Mouse (Mus musculus) central nervous system, embryonic 14 days (tissue): ENCODE results near the gene Rspo1. TPM values are rescaled to one million over a fixed set of nuclear protein-coding genes. Genes with fewer than 3 reads are reported as not detected.

Source experiments
- polyA plus RNA-seq: library from polyadenylated mRNA; depleted of rRNA; stranded (reverse); fragments of >200 nt; gene quantifications from 2 replicates; pipeline ENCODE4 v1.2.3, GENCODE M21; 2012; rRNA removed

The Rspo1 gene
- 8.8 and 9.2 TPM in 2 replicates for polyA plus RNA-seq

GRCm38 (mm10) chr4:124985671-124986602 is at the start of gene Rspo1:
Gene Rspo1, plus strand, starts transcription at chr4:124986430.

DNA sequence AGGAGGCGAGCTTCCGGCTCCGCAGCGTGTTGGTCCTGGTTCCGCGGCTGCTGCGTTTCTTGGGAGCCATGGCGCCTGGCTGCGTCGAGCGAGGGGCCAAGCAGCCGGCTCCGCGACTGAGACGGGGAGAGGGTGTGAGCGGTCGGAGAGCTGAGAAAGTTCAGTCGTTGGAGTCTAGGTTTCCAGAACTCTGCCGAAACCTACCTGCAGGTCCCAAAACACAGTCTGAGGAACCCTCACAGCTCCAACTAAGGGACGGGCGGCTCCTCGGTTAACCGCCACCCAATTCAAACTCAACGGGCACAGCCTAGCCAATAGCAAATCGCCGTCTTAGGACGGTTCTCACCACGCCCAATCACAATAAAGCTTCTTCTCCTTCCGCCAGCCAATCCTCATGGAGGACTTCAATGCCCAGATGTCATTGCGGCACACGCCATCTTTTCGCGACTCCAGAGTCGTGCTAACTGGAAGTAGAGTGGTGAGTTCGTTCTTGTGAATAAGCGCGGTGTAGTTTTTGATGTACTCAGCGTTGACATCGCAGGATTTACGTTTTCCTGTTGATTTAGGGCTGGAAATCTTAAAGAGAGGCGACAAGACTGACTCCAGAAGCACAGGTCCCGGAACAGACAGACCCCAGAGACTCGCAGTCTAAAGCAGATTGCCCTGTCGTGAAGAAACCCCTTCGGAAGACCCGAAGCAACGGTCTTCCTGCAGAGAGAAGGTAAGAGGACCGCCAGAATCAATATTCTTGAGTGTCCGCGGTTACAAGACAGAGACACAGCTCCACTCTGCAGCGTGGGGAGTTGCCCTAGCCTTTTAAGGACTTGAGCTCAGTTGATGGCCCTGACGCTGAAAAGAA is 49.4 kb upstream of the Rspo1 start, which contains the start of gene 9930104L06Rik:
Gene 9930104L06Rik (plus strand): TSS at position 436 of the 859 bp plus-strand sequence.

DNA sequence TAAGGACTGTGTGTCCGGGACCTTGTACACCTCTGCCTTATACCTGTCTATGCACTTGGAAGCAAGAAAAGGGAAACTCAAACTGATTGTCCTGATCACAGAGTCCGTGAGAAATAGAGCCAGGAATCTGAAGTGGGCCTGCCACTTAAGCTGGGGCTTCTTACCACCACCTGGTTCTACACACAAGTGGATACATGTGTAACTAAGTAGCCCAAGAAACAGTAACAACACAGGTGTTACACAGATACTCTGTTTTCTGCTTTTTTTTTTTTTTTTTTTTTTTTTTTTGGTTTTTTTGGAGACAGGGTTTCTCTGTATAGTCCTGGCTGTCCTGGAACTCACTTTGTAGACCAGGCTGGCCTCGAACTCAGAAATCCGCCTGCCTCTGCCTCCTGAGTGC is 47.0 kb upstream of the Rspo1 start, which contains the start of gene Cdca8:
Gene Cdca8 (minus strand): TSS at position 101 of the 400 bp plus-strand sequence.

GRCm38 (mm10) chr4:125015806-125016635 is 29.8 kb downstream of the Rspo1 start, which contains the start of gene Gnl2:
Gene Gnl2, plus strand, starts transcription at chr4:125016585.

Other genes with a start within 250 kb of the Rspo1 start
- gene Inpp5b, start 244.6 kb upstream of the Rspo1 start, polyA plus RNA-seq = 39.1 and 40.2 TPM in 2 replicates
- 9.3 and 11.6 TPM in 2 replicates for gene Mtf1, start 184.3 kb upstream of the Rspo1 start, polyA plus RNA-seq
- gene Yrdc, start 135.8 kb upstream of the Rspo1 start, polyA plus RNA-seq = 62.9 and 75.1 TPM in 2 replicates
- gene 1110065P20Rik, start 135.2 kb upstream of the Rspo1 start, polyA plus RNA-seq = 68.9 and 72.5 TPM in 2 replicates
- 34.9 and 38.9 TPM in 2 replicates for gene Maneal, start 124.3 kb upstream of the Rspo1 start, polyA plus RNA-seq
- 18.4 and 25.9 TPM in 2 replicates for gene Epha10, start 105.5 kb upstream of the Rspo1 start, polyA plus RNA-seq
- gene 9930104L06Rik, start 49.4 kb upstream of the Rspo1 start, polyA plus RNA-seq = 24.2 and 25.7 TPM in 2 replicates
- 45.7 and 51.9 TPM in 2 replicates for gene Cdca8, start 47.1 kb upstream of the Rspo1 start, polyA plus RNA-seq
- 126 and 132 TPM in 2 replicates for gene Gnl2, start 30.2 kb downstream of the Rspo1 start, polyA plus RNA-seq
- 1.0 and 1.2 TPM in 2 replicates for gene Dnali1, start 79.3 kb downstream of the Rspo1 start, polyA plus RNA-seq
- gene Snip1, start 80.2 kb downstream of the Rspo1 start, polyA plus RNA-seq = 18.7 and 20.9 TPM in 2 replicates
- gene Meaf6, start 98.7 kb downstream of the Rspo1 start, polyA plus RNA-seq = 116 and 121 TPM in 2 replicates
- 0.71 and 1.7 TPM in 2 replicates for gene Zc3h12a, start 141.4 kb downstream of the Rspo1 start, polyA plus RNA-seq